Mouse (Mus musculus) embryonic facial prominence, embryonic 14.5 days (tissue): ENCODE data around the gene Gm20661. TPM values are rescaled to one million over a fixed set of nuclear protein-coding genes. Genes with fewer than 3 reads are reported as not detected.

Experiments used
- ATAC-seq: fragments of 200-750 bp; cut with Nextera tagmentation; 2 replicates; pipeline ENCODE4 v1.8.0; 2017; ENCODE audit warnings: low read depth, moderate number of reproducible peaks, moderate TSS enrichment
- DNase-seq: peaks from one replicate; pipeline ENCODE4 v3.0.0-alpha.2; 2015; ENCODE audit warnings: low spot score
- H3K27ac ChIP-seq: fragments of 300-500 bp; sonication (generic); replicated peaks from 2 replicates; pipeline ENCODE4 v1.5.1; 2014; ENCODE audit warnings: low read depth, mild to moderate bottlenecking, low read length, moderate library complexity
- H3K27me3 ChIP-seq: fragments of 300-500 bp; sonication (generic); replicated peaks from 2 replicates; pipeline ENCODE4 v1.6.1; 2014; ENCODE audit warnings: low read length; ENCODE audit not compliant: control insufficient read depth, insufficient read depth
- H3K36me3 ChIP-seq: fragments of 300-500 bp; sonication (generic); 2 replicates; pipeline ENCODE4 v1.6.1; 2014; ENCODE audit warnings: low read length, mixed read lengths; ENCODE audit not compliant: control insufficient read depth, insufficient read depth
- H3K4me1 ChIP-seq: fragments of 300-500 bp; sonication (generic); 2 replicates; pipeline ENCODE4 v1.6.1; 2014; ENCODE audit warnings: antibody characterized with exemption, low read length; ENCODE audit not compliant: control insufficient read depth, insufficient read depth
- H3K4me2 ChIP-seq: fragments of 300-500 bp; sonication (generic); 2 replicates; pipeline ENCODE4 v1.6.1; 2014; ENCODE audit warnings: low read depth, mild to moderate bottlenecking, low read length, moderate library complexity, mixed read lengths
- H3K4me3 ChIP-seq: fragments of 300-500 bp; sonication (generic); 2 replicates; pipeline ENCODE4 v1.5.1; 2014; ENCODE audit warnings: low read depth, mild to moderate bottlenecking, low read length
- H3K9ac ChIP-seq: fragments of 300-500 bp; sonication (generic); 2 replicates; pipeline ENCODE4 v1.6.1; 2014; ENCODE audit warnings: low read depth, mild to moderate bottlenecking, low read length, moderate library complexity, mixed read lengths
- H3K9me3 ChIP-seq: fragments of 300-500 bp; sonication (generic); 2 replicates; pipeline ENCODE4 v1.6.1; 2016; ENCODE audit warnings: low read length; ENCODE audit not compliant: control insufficient read depth
- WGBS: fragments of 180-500 bp; shearing (Covaris S2); extraction: QIAGEN DNeasy Blood & Tissue Kit; methylation state at CpG from one replicate; pipeline ENCODE4 v1.1.7; 2014; 5-methylcytosine and 5-hydroxymethylcytosine counted together
- polyA plus RNA-seq: library from polyadenylated mRNA; unstranded; fragments of >200 nt; fragmentation: Nextera tagmentation; extraction: Ambion mirVana; gene quantifications from 2 replicates; pipeline ENCODE4 v1.2.1, GENCODE M21; 2014

Gm20661 gene
- polyA plus RNA-seq, 1 experiment from 2014 or later = 5.9 TPM

GRCm38 (mm10) chr9:107949184-107949921 lies 33.5 kb upstream of the Gm20661 start:
- ATAC-seq = no peak
- WGBS = 76% methylated on average over 13 of the region's 13 CpGs
- no peak for DNase-seq
- no peak overlapping the region for H3K4me2 ChIP-seq
- no peaks in the 10 kb centered on the region for H3K27me3 ChIP-seq
- H3K27ac ChIP-seq = no peak overlapping the region
- H3K4me1 ChIP-seq = peaks cover 4% of the 10 kb centered on the region
- H3K36me3 ChIP-seq = no peaks in the 10 kb centered on the region
- no peak overlapping the region for H3K9ac ChIP-seq
- H3K4me3 ChIP-seq = no peak overlapping the region
- H3K9me3 ChIP-seq = no peaks in the 10 kb centered on the region

DNA sequence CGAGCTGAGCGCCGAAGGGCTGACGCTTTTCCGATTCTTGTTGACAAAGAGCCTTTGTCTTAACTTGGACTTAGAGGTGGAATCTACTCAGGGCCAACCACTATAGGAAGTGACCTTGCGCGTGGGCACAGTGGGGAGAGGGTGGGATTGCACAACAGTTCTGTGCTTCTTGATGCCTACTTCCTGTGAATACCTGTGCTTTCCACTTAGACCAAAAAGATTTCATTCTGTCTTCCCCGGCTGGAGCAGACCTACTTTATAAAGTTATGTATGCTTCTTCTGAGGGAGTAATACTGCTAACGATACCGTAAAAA lies 33.0 kb upstream of the Gm20661 start, which contains the start of gene Traip:
TSS of gene Traip (plus strand) at position 215 of the 314 bp plus-strand sequence.
- Histone ChIP-seq H3K4me3 (peak within 1 kb of the TSS; percentile 69), H3K36me3 (no peaks in the 10 kb centered on the region), H3K27me3 (no peaks in the 10 kb centered on the region), H3K27ac (peak within 1 kb of the TSS; percentile 77), H3K9ac (peak within 1 kb of the TSS; percentile 73), H3K9me3 (no peaks in the 10 kb centered on the region), H3K4me1 (peaks cover 4% of the 10 kb centered on the region), H3K4me2 (peak within 1 kb of the TSS; percentile 65)
- ATAC-seq = no peak
- no peak for DNase-seq
- 83% methylated on average over 10 of the region's 10 CpGs for WGBS

DNA sequence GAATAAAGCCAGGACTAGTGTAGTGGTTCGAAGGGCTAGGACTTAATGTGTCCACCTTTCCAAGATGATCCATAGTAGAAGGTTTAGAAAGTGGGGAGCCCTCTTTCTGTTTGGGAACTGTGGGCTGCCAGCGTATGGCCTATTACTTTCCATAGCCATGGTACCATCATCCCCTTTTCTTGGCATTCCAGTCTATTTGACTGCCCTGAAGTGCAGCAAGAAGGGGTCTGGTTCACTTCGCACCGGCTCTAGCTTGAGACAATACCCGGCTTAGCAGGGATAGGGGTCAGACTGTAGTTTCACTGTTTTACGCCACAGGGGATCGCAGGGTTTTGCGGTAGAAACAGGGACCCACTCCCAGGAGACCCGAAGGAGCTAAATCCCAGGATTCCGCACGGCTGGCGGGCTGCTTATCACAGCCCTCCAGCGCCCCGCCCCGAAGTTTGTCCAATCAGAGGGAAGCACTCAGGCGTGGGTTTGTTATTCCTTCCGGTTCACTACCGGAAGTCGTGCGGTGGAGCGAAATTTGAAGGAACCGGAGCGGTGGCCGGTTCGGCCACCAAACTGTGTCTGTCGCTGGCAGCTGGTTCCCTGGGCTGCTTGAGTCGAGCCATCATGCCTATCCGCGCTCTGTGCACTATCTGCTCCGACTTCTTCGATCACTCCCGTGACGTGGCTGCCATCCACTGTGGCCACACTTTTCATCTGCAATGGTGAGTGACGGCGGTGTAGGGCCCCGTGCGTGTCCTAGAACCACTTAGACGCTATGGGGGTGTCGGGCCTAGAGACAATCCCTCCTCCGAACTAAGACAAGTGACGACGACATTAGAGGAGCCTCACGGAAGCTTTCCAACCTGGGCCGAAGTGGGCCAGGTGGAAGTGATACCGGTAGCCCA lies 32.1 kb upstream of the Gm20661 start:
- Histone ChIP-seq H3K9ac (peak overlapping the region; percentile 73), H3K4me1 (peaks cover 4% of the 10 kb centered on the region), H3K27me3 (no peaks in the 10 kb centered on the region), H3K4me2 (peak overlapping the region; percentile 65), H3K36me3 (no peaks in the 10 kb centered on the region), H3K27ac (peak overlapping the region; percentile 77), H3K4me3 (peak overlapping the region; percentile 69), H3K9me3 (no peaks in the 10 kb centered on the region)
- DNase-seq (peak; percentile 97), ATAC-seq (peak; percentile 96)
- 14% methylated on average over 42 of the region's 45 CpGs for WGBS

- Histone ChIP-seq H3K27me3 (no peaks in the 10 kb centered on the region), H3K4me2 (no peak overlapping the region), H3K9me3 (no peaks in the 10 kb centered on the region), H3K4me3 (no peak overlapping the region), H3K4me1 (no peaks in the 10 kb centered on the region; the same call in 1 of the 2 replicates), H3K27ac (no peak overlapping the region), H3K9ac (no peak overlapping the region), H3K36me3 (peaks cover 29% of the 10 kb centered on the region; the same call in 1 of the 2 replicates)
- 73% methylated on average over 6 of the region's 6 CpGs for WGBS
- ATAC-seq = no peak
- DNase-seq = no peak
Observed at GRCm38 (mm10) chr9:107955613-107956289, 27.1 kb upstream of the Gm20661 start.

GRCm38 (mm10) chr9:107957141-107957540 lies 25.7 kb upstream of the Gm20661 start:
- H3K27ac ChIP-seq = no peak overlapping the region
- no peaks in the 10 kb centered on the region for H3K4me1 ChIP-seq
- ATAC-seq (no peak), DNase-seq (no peak)
- H3K9me3 ChIP-seq = no peaks in the 10 kb centered on the region
- H3K4me2 ChIP-seq = no peak overlapping the region
- no peak overlapping the region for H3K9ac ChIP-seq
- H3K27me3 ChIP-seq = no peaks in the 10 kb centered on the region
- H3K36me3 ChIP-seq = peaks cover 29% of the 10 kb centered on the region
- 66% methylated on average over 6 of the region's 6 CpGs for WGBS
- no peak overlapping the region for H3K4me3 ChIP-seq

DNA sequence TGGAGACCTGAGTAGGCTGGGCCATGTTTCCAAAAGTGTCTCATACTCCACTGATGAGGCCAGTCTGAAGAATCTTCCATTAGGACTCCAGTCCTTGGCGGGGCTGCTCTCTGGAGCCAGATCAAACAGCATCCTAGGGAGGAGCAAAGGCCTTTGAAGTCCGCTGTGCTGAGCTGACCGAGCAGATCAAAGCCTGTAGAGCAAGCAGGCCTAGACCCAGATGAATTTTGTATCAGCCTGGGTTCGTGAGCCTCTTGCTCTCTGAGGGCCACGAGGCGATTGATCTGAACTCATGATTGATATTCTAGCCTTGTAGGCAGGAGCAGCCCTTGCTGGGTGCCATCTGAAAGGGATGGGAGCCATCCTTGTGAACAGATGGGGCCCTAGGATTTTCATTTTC lies 23.0 kb upstream of the Gm20661 start:
- H3K9ac ChIP-seq = no peak overlapping the region
- H3K9me3 ChIP-seq = no peaks in the 10 kb centered on the region
- no peaks in the 10 kb centered on the region for H3K4me1 ChIP-seq
- H3K4me2 ChIP-seq = no peak overlapping the region
- no peak overlapping the region for H3K4me3 ChIP-seq
- WGBS = 73% methylated on average over 6 of the region's 6 CpGs
- H3K27ac ChIP-seq = no peak overlapping the region
- ATAC-seq = no peak
- H3K36me3 ChIP-seq = peaks cover 38% of the 10 kb centered on the region
- no peak for DNase-seq
- H3K27me3 ChIP-seq = no peaks in the 10 kb centered on the region

- peaks cover 40% of the 10 kb centered on the region for H3K36me3 ChIP-seq
- H3K9me3 ChIP-seq = no peaks in the 10 kb centered on the region
- H3K9ac ChIP-seq = no peak overlapping the region
- H3K4me1 ChIP-seq = no peaks in the 10 kb centered on the region
- no peak overlapping the region for H3K4me3 ChIP-seq
- DNase-seq (no peak), ATAC-seq (no peak)
- H3K4me2 ChIP-seq = no peak overlapping the region
- 80% methylated on average over 4 of the region's 4 CpGs for WGBS
- H3K27me3 ChIP-seq = no peaks in the 10 kb centered on the region
- H3K27ac ChIP-seq = no peak overlapping the region
Observed at GRCm38 (mm10) chr9:107960928-107961327, 21.9 kb upstream of the Gm20661 start.

DNA sequence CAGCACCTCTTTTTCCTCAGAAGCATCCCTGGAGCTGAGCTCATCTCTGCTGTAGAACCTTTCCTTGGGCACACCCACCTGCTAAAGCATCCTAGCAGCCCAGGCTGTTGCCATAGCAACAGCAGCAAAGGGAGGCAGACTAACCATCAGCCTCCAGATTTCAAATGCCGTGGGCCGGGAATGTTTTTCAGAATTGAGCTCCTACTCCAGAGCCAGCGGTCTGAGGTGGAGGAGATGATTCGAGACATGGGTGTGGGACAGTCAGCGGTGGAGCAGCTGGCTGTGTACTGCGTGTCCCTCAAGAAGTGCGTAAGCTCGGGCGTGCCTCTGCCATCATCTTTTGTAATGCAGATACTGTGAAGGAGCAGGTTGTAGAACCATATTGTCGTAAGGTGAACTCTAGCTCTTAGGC lies 21.5 kb upstream of the Gm20661 start:
- no peak for ATAC-seq
- Histone ChIP-seq H3K9me3 (no peaks in the 10 kb centered on the region), H3K9ac (no peak overlapping the region), H3K4me3 (no peak overlapping the region), H3K27ac (no peak overlapping the region), H3K4me2 (no peak overlapping the region), H3K27me3 (no peaks in the 10 kb centered on the region), H3K36me3 (peaks cover 40% of the 10 kb centered on the region), H3K4me1 (no peaks in the 10 kb centered on the region)
- no peak for DNase-seq
- 90% methylated on average over 10 of the region's 10 CpGs for WGBS
